Mouse (Mus musculus): ENCODE measurements around the gene Epor.
A peak's percentile ranks its signal among the peaks of the same experiment; 100 is the strongest.

The Epor gene

GRCm38 (mm10) chr9:21937711-21938175 is 25.6 kb downstream of the Epor start:
- DNase-seq (ENCODE audit: low read depth, low spot score), result no peak

DNA sequence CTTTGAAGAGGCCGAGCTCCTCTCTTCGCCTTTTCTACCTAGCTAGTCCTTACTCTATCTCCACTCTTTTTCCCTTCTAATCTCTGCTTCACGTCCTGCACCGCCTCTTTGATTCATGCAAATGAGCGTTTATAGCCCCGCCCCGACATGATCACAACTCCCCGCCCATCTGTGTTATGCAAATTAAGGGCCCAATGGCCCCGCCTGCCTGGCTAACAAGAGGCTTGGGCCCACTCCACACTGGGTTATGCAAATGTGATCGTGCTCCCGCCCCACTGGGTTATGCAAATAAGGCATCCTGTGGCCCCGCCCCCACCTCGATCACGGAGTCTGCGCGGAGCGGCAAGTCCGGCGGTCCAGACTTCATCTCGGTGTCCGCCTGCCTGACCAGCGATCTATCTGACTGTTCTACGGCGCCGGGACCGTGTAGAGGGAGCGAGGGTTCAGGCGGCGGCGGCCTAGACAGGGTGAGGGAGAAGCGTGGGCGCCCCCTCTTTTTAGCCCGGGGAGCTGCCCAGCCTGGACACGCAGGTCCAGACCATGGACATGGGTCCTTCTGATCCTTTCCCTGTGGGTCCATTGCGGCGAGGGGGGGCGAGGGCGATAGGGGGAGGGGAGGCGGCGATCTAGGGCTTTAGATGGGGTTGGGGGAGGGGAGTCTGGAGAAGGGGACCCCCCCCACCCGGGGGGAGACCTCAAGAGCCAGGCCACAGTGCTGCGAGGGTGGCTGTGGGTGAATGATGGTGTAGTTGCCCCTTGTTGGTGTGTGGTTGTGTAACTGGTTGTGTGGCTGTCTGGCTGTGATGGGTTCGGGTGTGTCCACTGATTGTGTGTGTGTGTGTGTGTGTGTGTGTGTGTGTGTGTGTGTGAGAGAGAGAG is 26.4 kb downstream of the Epor start, which contains the start of gene Plppr2:
TSS of gene Plppr2 (plus strand) at position 342 of the 879 bp plus-strand sequence.
- DNase-seq (ENCODE audit: low read depth, low spot score), result peak; percentile 90

GRCm38 (mm10) chr9:21935466-21936131 is 27.7 kb downstream of the Epor start:
- no peak for DNase-seq (ENCODE audit: low read depth, low spot score)

GRCm38 (mm10) chr9:21934021-21934420 is 29.3 kb downstream of the Epor start:
- DNase-seq (ENCODE audit: low read depth, low spot score), result no peak

- no peak for DNase-seq (ENCODE audit: low read depth, low spot score)
Observed at GRCm38 (mm10) chr9:21932445-21933137, 30.7 kb downstream of the Epor start.

DNA sequence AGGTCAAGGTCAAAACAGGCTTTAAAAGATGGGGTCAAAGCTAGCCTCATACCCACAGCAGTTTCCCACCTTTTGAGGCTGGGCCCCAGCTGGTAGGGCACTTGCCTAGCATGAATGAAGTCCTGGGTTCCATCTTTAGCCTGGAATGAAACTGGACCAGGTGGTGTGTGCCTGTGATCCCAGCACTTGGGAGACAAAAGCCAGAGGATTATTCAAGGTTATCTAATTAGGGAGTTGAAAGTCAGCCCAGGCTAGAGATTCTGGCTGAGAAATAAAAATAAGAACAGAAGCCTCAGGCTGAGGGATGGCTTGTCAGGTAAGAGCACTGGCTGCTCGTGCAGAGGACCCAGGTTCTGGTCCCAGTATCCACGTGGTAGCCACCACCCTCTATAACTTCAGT is 31.3 kb downstream of the Epor start:
- DNase-seq (ENCODE audit: low read depth, low spot score), result no peak

DNA sequence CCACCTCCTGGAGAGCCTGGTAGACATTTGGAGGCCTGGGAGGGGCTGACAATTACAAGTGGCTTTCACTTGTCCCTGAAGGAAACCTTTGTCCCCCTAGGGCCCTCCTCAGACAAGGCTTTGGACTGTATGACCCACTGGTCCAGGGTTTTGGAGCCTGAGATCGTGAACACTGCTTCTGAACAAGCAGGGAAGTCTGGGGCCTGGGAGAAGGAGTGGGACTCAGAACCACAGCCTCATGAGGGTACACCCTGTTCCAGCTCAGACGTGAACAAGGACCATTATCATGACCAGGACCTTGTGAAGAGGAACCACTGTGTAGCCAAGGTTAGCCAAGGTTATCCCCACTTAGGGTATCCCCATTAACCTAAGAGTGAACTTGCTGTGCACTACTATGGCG is 34.1 kb downstream of the Epor start:
- DNase-seq (ENCODE audit: low read depth, low spot score), result no peak

- peak; percentile 96 for DNase-seq (ENCODE audit: low read depth, low spot score)
Observed at GRCm38 (mm10) chr9:21927208-21927753, 36.0 kb downstream of the Epor start, which contains the start of the genes Ccdc159 and Tmem205. TSS of gene Ccdc159 (plus strand) at chr9:21927471. TSS of gene Tmem205 (minus strand) at chr9:21927556.

DNA sequence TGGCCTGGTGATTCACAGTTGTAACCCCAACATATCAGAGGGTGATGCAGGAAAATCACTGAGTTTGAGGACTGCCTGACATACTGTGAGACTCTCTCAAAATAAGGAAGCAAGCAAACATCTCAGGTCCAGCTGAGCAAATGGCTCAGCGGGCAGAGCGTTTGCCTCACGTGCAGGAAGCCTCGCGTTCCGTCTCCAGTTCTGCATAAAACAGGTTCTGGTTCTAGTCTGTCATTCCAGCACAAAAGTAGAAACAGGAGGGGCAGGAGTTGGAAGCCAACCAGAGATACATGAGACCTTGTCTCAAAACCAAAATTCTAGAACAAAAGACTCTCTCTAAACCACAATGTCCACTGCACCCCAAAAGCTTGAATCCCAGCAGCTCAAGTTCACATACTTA is 36.5 kb downstream of the Epor start:
- no peak for DNase-seq (ENCODE audit: low read depth, low spot score)

DNA sequence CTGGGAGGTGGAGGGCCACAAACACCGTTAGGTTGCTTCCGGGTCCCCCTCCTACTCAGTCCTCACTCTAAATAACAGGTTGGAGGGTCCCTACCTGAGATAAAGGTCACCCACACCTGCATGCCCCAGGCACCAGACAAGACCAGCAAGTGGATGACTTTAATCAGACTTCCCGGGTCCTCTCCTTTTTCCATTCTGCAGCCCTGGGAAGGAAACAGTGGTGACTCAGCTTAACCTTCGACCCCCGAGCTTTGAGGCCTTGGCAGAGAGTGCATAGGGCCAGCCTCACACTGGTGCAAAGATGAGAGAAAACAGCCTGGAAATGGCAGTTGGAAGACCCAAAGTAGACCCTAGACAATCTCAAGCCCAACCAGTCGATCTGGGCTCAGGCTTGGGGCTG is 37.2 kb downstream of the Epor start:
- DNase-seq (ENCODE audit: low read depth, low spot score), result no peak

GRCm38 (mm10) chr9:21925506-21925905 is 37.8 kb downstream of the Epor start:
- no peak for DNase-seq (ENCODE audit: low read depth, low spot score)

DNA sequence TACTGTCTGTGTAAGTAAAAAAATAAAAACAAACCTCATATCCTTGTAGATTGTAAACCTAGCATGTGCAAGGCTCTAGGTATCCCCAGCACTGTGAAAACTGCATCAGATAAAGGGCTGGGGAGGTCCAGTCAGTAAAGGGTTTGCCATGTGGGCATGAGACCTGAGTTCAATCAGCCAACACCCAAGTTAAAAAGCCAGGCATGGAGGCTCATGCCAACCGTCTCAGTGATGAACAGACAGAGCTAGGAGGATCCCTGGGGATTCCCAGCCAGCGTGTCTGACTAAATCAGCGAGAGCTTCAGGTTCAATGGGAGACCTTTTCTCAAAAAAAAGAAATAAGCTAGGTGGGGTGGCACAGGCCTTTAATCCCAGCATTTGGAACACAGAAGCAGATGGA is 38.3 kb downstream of the Epor start:
- DNase-seq (ENCODE audit: low read depth, low spot score), result no peak

DNA sequence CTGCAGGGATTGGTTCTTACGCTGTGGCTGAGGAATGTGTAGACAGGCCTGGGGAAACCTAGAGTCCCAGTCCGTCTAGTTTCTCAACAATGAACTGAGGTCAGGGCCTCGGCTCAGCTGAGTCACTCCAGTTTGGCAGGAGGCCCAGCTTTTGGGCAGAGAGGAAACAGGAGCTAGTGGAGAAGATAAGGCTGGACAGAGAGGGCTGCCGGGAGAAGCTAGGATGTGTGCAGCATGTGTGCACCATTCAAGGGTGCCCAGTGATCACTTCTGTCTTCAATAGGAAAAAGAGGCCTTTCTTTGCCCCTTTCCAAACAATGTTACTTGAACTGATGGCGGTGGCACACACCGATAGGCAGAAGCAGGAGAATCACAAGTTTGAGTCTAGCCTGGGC is 39.2 kb downstream of the Epor start:
- DNase-seq (ENCODE audit: low read depth, low spot score), result no peak

DNA sequence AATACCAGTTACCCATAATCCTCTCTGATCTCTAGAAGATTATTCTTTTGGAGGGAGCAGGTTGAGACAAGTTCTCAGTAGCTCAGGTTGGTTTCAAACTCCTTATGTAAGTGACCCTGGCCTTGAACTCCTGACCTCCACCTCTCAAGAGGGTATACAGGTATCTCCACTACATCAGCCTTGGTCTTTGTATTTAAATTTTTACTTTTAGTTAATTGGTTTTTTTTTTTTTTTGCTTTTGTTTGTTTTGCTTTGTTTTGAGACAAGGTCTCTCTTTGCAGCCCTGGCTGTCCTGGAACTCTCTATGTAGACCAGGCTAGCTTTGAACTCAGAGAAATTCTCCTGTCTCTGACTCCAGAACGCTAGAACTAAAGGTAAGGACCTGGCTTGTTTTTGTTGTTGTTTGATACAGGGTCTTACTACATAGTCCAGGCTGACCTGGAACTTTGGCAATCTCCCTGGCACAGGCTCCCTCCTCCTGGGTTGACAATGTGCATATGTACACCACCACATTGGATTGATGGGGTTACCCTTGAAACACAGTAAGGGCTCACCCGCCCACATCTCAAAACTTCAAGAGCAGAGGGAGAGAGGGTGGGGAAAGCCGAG is 39.7 kb downstream of the Epor start:
- DNase-seq (ENCODE audit: low read depth, low spot score), result no peak

GRCm38 (mm10) chr9:21923036-21923435 is 40.3 kb downstream of the Epor start:
- no peak for DNase-seq (ENCODE audit: low read depth, low spot score)

DNA sequence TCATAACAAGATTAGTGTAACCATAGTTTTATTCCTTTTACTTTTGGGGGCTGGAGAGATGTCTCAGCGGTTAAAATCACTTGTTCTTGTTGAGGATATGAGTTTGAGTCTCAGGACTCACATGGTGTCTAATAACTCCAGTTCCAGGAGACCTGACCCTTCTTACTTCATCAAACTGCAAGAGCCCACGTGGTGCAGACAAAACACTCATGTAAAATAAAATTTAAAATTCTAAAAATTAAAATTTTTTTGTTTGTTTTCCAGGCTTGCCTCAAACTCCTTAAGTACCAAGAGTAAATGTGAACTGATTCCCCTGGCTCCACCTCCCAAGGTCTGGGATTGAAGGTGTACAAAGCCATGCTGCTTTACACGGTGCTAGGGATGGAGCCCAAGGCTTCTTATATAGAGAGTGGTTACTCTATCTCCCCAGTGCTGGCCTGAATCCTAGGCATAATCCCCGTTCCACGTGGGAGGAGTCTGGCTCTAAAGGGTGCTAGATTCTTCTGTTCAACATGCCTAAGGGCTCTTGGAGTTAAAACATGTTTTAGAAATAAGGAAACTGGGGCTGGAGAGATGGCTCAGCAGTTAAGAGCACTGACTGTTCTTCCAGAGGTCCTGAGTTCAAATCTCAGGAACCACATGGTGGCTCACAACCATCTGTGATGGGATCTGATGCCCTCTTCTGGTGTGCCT is 44.5 kb downstream of the Epor start:
- DNase-seq (ENCODE audit: low read depth, low spot score), result no peak

DNA sequence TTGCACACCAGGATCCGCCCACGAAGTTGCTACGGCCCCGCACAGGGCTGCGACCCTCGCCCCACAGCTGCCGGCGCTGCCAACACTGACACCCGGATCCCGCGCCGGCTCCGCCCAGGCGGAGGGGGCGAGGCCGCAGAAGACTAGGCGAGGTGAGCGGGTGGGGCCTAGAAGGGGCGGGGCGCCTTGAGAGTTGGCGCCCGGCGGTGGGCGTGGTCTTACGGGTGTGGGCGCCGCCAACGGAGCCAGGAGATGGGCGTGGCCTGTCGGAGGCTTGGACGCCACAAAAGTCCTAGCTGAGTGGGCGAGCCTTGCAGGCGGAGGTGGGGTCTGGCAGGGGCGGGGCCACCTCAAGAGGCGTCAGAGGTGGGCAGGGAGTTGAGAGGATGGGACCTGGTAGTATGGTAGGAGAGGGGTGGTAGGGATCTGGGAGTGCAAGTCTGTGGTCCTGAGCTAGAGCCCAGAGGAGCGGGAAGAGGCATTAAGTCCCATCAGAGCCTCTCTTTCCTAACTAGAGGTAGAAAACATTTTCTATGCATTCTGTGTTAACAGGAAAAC is 45.2 kb downstream of the Epor start, which contains the start of gene Rab3d:
TSS of gene Rab3d (minus strand) at position 158 of the 558 bp plus-strand sequence.
- peak; percentile 97 for DNase-seq (ENCODE audit: low read depth, low spot score)

DNA sequence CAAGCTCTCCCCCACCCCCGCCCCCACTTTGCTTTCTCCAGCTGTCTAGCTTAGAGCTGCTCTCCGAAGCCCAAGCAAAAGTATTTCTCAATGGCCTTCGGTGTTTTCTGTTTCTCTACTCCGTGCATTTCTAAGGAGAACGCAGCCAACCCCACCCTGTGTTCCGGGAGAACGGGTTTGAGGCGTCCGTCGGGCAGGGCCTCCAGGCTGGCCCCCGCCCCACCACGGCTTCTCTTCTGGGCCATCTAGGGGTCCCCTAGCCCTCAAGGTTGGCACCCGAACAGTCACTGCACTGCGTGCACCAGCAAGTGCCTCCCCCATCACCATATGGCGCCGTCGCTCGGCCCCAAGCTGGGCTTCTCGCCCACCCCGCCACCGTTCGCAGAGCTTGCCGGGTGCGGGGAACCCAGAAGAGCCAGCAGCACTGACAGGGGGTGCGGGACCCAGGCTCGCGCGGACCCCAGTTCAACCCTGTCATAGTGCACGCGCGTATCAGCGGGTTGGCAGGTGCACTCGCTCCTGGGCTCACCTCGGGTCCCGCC is 45.7 kb downstream of the Epor start:
- no peak for DNase-seq (ENCODE audit: low read depth, low spot score)

DNA sequence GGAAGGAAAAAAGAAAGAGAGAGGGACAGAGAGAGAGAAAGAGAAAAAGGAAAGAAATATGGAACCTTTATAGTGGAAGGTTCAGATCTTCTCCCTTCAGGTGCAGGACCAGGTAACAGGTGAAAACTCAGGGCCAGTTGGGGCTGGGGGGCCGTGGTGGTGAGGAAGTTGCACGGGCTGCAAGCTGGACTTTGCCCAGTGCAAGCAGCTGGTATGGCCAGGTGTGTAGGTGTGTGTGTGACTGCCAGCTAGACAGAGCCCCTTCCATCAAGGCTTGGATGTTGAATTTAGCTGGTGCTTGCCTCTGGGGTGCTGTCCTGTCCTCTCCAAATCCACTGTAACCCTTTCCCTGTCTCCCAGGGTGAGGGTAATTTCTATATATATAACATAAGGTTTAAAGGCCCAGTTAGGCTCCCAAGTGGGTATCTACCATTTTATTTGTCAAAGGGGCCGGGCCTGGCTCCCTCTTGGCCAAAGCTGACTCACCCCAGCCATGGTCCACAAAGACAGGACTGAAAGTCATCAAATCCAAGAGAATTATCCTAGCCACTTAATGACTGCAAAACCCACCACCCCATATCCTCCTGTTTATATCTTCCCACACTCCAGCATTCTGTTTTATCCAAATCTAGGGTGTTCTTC is 46.3 kb downstream of the Epor start:
- no peak for DNase-seq (ENCODE audit: low read depth, low spot score)
